Mouse (Mus musculus) heart, adult 2 months (tissue): ENCODE measurements at regions not wholly inside any gene's neighbourhood (a gene's known extent, or its start where the extent isn't known, plus 50 kb on each side); places are given as distances from the start of the nearest gene placed in this dataset.
"Not testable (repeated sequence)": the region's sequence is repeated elsewhere in the genome, so short reads cannot be mapped to it uniquely, and the experiment has no call there.

Experiments
- DNase-seq, 2 experiments: peaks; one replicate each; pipeline ENCODE4 v3.0.0; 2021
- H3K27ac ChIP-seq: fragments of 200-600 bp; 2 replicates; pipeline ENCODE4 v1.8.1; 2022
- H3K27me3 ChIP-seq: fragments of 200-500 bp; 2 replicates; pipeline ENCODE4 v1.6.1; 2012; ENCODE audit warnings: mild to moderate bottlenecking, low read length, inconsistent platforms, mixed read lengths; ENCODE audit not compliant: control insufficient read depth, insufficient read depth
- H3K36me3 ChIP-seq: fragments of 200-500 bp; 2 replicates; pipeline ENCODE4 v1.6.1; 2012; ENCODE audit warnings: low read length, inconsistent platforms; ENCODE audit not compliant: control insufficient read depth, insufficient read depth
- H3K4me1 ChIP-seq: fragments of 200-500 bp; 2 replicates; pipeline ENCODE4 v1.6.1; 2011; ENCODE audit warnings: low read length; ENCODE audit not compliant: control insufficient read depth, insufficient read depth
- H3K4me3 ChIP-seq: fragments of 200-600 bp; 2 replicates; pipeline ENCODE4 v1.8.1; 2022
- H3K79me2 ChIP-seq: fragments of 200-500 bp; replicated peaks from 2 replicates; pipeline ENCODE4 v1.6.1; 2012; ENCODE audit warnings: mild to moderate bottlenecking, inconsistent platforms, low read length, moderate library complexity, mixed read lengths; ENCODE audit not compliant: control insufficient read depth, insufficient read depth
- H3K9ac ChIP-seq: fragments of 200-500 bp; 2 replicates; pipeline ENCODE4 v1.6.1; 2012; ENCODE audit warnings: low read depth, mild to moderate bottlenecking, control low read depth, inconsistent platforms, low read length, mixed read lengths
- CTCF ChIP-seq: fragments of 200-600 bp; IDR thresholded peaks from 2 replicates; pipeline ENCODE4 v1.8.1; 2022; ENCODE audit warnings: antibody characterized with exemption, mild to moderate bottlenecking, moderate library complexity
- EP300 ChIP-seq: fragments of 200-500 bp; IDR thresholded peaks from 2 replicates; pipeline ENCODE4 v1.6.1; 2011; ENCODE audit warnings: low read depth, low read length, control low read depth; ENCODE audit not compliant: insufficient read depth
- POLR2A ChIP-seq: fragments of 200-500 bp; IDR thresholded peaks from 2 replicates; pipeline ENCODE4 v1.6.1; 2011; ENCODE audit warnings: mild to moderate bottlenecking, low read depth, low read length, control low read depth; ENCODE audit not compliant: insufficient read depth
- WGBS: fragments of 180-500 bp; shearing (Covaris S2); methylation state at CpG from one replicate; pipeline ENCODE4 v1.1.7; 2018; 5-methylcytosine and 5-hydroxymethylcytosine counted together
- intact Hi-C: fragments of 180-260 bp; cut with DNase I; formaldehyde crosslinking; loops from one replicate; pipeline ENCODE4 v1.15.1; 2025

- intact Hi-C loops, result no loop called here
- H3K79me2 ChIP-seq, result no peaks in the 10 kb centered on the region
- 31% methylated on average over 7 of the region's 7 CpGs for WGBS
- no peaks in the 10 kb centered on the region for H3K27me3 ChIP-seq
- H3K9ac ChIP-seq, result no peak overlapping the region
- TF ChIP-seq EP300 (no peak), CTCF (no peak), POLR2A (no peak)
- H3K36me3 ChIP-seq, result no peaks in the 10 kb centered on the region
- DNase-seq, result no peak
- no peak overlapping the region for H3K4me3 ChIP-seq
- H3K27ac ChIP-seq, result peak overlapping the region; percentile 30
- no peaks in the 10 kb centered on the region for H3K4me1 ChIP-seq
Measured at GRCm38 (mm10) chr8:34275977-34276660, 164.6 kb upstream of the Gm10131 start.

GRCm38 (mm10) chr8:34274796-34275195 lies 163.3 kb upstream of the Gm10131 start:
- H3K36me3 ChIP-seq, H3K27me3 ChIP-seq, H3K9ac ChIP-seq, H3K27ac ChIP-seq, H3K79me2 ChIP-seq, H3K4me3 ChIP-seq, H3K4me1 ChIP-seq, intact Hi-C loops, DNase-seq: not testable (repeated sequence)
- WGBS, result 99% methylated on average over 2 of the region's 2 CpGs

DNA sequence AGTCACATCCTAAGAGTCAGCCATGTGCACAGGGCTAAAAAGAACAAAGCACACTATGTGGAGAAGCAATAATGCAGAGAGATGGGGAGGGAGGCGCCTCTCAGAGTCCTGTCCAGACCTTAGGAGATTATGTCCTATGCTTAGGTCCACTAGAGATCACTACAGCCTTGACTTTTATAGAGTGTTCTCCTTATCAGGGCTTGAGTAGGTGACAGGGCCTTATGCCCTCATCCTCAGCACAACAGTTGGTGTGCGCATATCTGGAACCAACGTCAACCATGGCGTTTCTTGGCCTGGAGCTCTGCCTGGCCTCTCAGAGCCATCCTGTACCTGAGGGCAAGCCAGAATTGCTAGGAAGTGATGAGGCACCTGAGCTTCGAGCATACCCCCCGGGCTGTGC lies 162.6 kb upstream of the Gm10131 start:
- TF ChIP-seq EP300 (no peak), POLR2A (no peak), CTCF (no peak)

DNA sequence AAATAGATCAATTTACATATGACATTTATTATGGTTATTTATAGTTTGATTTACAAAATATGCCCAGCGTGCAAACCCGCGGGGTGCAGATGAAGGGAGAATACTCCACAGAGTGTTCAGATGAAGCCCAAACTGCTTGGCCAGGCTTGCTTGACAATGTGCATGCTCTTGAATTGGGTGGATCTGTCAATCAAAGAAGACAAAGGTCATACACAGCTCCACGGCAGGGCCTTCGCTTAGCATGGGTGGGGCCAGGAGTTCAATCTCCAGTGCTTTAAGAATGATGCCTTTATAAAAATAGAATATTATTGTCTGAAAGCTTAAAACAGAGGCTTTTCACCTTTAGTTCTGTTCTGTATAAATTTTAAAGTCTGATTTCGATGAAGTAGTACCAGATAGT lies 158.3 kb upstream of the Gm10131 start:
- H3K27me3 ChIP-seq, result no peaks in the 10 kb centered on the region
- no peaks in the 10 kb centered on the region for H3K36me3 ChIP-seq
- no peak for DNase-seq
- H3K4me3 ChIP-seq, result no peak overlapping the region
- no peak overlapping the region for H3K9ac ChIP-seq
- TF ChIP-seq EP300, result no peak
- TF ChIP-seq CTCF, result no peak
- no peak for TF ChIP-seq POLR2A
- no peaks in the 10 kb centered on the region for H3K79me2 ChIP-seq
- H3K4me1 ChIP-seq, result no peaks in the 10 kb centered on the region
- H3K27ac ChIP-seq, result no peak overlapping the region
- WGBS, result 84% methylated on average over 6 of the region's 6 CpGs
- intact Hi-C loops, result loop anchor here (2.0 kb wide), 1 partner anchor 55 kb away; no protein-coding TSS in a partner anchor

More for the DNA sequence above, 162.6 kb upstream of the Gm10131 start:
- no peaks in the 10 kb centered on the region for H3K36me3 ChIP-seq
- H3K4me1 ChIP-seq, result no peaks in the 10 kb centered on the region
- no peak for DNase-seq
- no peak overlapping the region for H3K27ac ChIP-seq
- H3K4me3 ChIP-seq, result no peak overlapping the region
- intact Hi-C loops, result no loop called here
- WGBS, result 92% methylated on average over 6 of the region's 6 CpGs
- no peak overlapping the region for H3K9ac ChIP-seq
- H3K27me3 ChIP-seq, result no peaks in the 10 kb centered on the region
- H3K79me2 ChIP-seq, result no peaks in the 10 kb centered on the region

GRCm38 (mm10) chr8:34268806-34269520 lies 157.4 kb upstream of the Gm10131 start:
- peak in 1 of 2 experiments; percentile 30 for DNase-seq
- Histone ChIP-seq H3K4me1 (no peaks in the 10 kb centered on the region), H3K36me3 (no peaks in the 10 kb centered on the region), H3K79me2 (no peaks in the 10 kb centered on the region), H3K9ac (no peak overlapping the region), H3K27me3 (no peaks in the 10 kb centered on the region), H3K4me3 (no peak overlapping the region), H3K27ac (no peak overlapping the region)
- intact Hi-C loops, result loop anchor here (2.0 kb wide), 1 partner anchor 54 kb away; no protein-coding TSS in a partner anchor
- WGBS, result 70% methylated on average over 18 of the region's 18 CpGs
- TF ChIP-seq POLR2A (no peak), CTCF (peak; percentile 62)

- H3K36me3 ChIP-seq, result no peaks in the 10 kb centered on the region
- intact Hi-C loops, result loop anchor here (5.0 kb wide), 1 partner anchor 38 kb away; no protein-coding TSS in a partner anchor
- 53% methylated on average over 2 of the region's 2 CpGs for WGBS
- no peak overlapping the region for H3K9ac ChIP-seq
- no peaks in the 10 kb centered on the region for H3K27me3 ChIP-seq
- H3K79me2 ChIP-seq, result no peaks in the 10 kb centered on the region
- peak in 1 of 2 experiments; percentile 23 for DNase-seq
- TF ChIP-seq EP300 (peak; percentile 58; the same call in 1 of the 2 replicates), POLR2A (no peak)
- H3K27ac ChIP-seq, result peak overlapping the region; percentile 49
- H3K4me3 ChIP-seq, result no peak overlapping the region
- peaks cover 1% of the 10 kb centered on the region; the same call in 1 of the 2 replicates for H3K4me1 ChIP-seq
Measured at GRCm38 (mm10) chr8:34254978-34255377, 143.4 kb upstream of the Gm10131 start.
